Mouse (Mus musculus): ENCODE measurements at regions not wholly inside any gene's neighbourhood (a gene's known extent, or its start where the extent isn't known, plus 50 kb on each side); places are given as distances from the start of the nearest gene placed in this dataset.

GRCm38 (mm10) chr12:92873602-92874001 lies 1024.6 kb upstream of the Sel1l start:
- Histone ChIP-seq H3K4me3 (ENCODE audit: insufficient read depth in 1 of 2, low read depth in 1 of 2, low read length in 2 of 2, poor library complexity in 1 of 2, severe bottlenecking in 1 of 2) (no peak overlapping the region), H3K9me3 (ENCODE audit: control insufficient read depth, insufficient read depth, low read depth, low read length) (no peaks in the 10 kb centered on the region), H3K4me1 (ENCODE audit: control insufficient read depth in 2 of 2, insufficient read depth in 2 of 2, low read length in 2 of 2, poor library complexity in 1 of 2) (no peaks in the 10 kb centered on the region), H3K27ac (ENCODE audit: insufficient read depth, low read depth, low read length, poor library complexity, severe bottlenecking) (no peak overlapping the region), H3K9ac (ENCODE audit: insufficient read depth, low read depth, low read length, poor library complexity, severe bottlenecking) (no peak overlapping the region), H3K36me3 (ENCODE audit: control insufficient read depth, insufficient read depth, low read length, poor library complexity, severe bottlenecking) (no peaks in the 10 kb centered on the region)
- in situ Hi-C loops (cut with MboI; ENCODE audit: low sequenced_read_pairs in 2 of 2, unreplicated experiment in 2 of 2) = no loop called here
- TF ChIP-seq HCFC1 (IDR thresholded peaks at IDR 0.05; ENCODE audit: borderline replicate concordance, insufficient read depth, low read length) (no peak), ZNF384 (IDR thresholded peaks at IDR 0.05; ENCODE audit: low read depth, low read length) (no peak), CHD2 (IDR thresholded peaks at IDR 0.05; ENCODE audit: low read depth, low read length) (no peak), MAFK (IDR thresholded peaks at IDR 0.05; ENCODE audit: insufficient read depth, low read depth, low read length) (no peak), ZC3H11A (IDR thresholded peaks at IDR 0.05; ENCODE audit: borderline replicate concordance, low read depth, low read length) (no peak)
- DNase-seq (ENCODE audit: low read depth, low spot score) = no peak

DNA sequence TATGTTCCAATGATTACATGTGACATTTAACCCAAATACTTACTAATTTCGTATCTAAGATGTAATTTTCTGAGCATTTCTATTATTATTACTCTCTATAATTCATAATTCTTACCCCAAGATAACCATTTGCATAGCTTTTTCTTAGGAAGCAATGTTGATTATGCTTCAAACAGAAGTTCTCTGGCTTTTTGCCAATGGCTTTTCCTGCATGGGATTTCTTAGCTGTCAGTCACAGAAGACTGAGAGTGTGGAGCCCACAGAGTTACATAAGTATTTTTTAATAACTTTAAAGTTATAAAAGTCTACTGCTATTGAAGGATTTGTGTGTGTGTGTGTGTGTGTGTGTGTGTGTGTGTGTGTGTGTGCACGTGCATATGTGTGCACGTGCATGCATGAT lies 1020.4 kb upstream of the Sel1l start:
- no peak overlapping the region for H3K27ac ChIP-seq (ENCODE audit: insufficient read depth, low read depth, low read length, poor library complexity, severe bottlenecking)
- no peak overlapping the region for H3K9ac ChIP-seq (ENCODE audit: insufficient read depth, low read depth, low read length, poor library complexity, severe bottlenecking)
- no peaks in the 10 kb centered on the region for H3K9me3 ChIP-seq (ENCODE audit: control insufficient read depth, insufficient read depth, low read depth, low read length)
- no peak overlapping the region for H3K4me3 ChIP-seq (ENCODE audit: insufficient read depth in 1 of 2, low read depth in 1 of 2, low read length in 2 of 2, poor library complexity in 1 of 2, severe bottlenecking in 1 of 2)
- H3K36me3 ChIP-seq (ENCODE audit: control insufficient read depth, insufficient read depth, low read length, poor library complexity, severe bottlenecking) = no peaks in the 10 kb centered on the region
- in situ Hi-C loops (cut with MboI; ENCODE audit: low sequenced_read_pairs in 2 of 2, unreplicated experiment in 2 of 2) = no loop called here
- H3K4me1 ChIP-seq (ENCODE audit: control insufficient read depth in 2 of 2, insufficient read depth in 2 of 2, low read length in 2 of 2, poor library complexity in 1 of 2) = no peaks in the 10 kb centered on the region
- no peak for DNase-seq (ENCODE audit: low read depth, low spot score)
- TF ChIP-seq HCFC1 (IDR thresholded peaks at IDR 0.05; ENCODE audit: borderline replicate concordance, insufficient read depth, low read length) = no peak
- TF ChIP-seq ZC3H11A (IDR thresholded peaks at IDR 0.05; ENCODE audit: borderline replicate concordance, low read depth, low read length) = no peak
- TF ChIP-seq ZNF384 (IDR thresholded peaks at IDR 0.05; ENCODE audit: low read depth, low read length) = no peak
- TF ChIP-seq CHD2 (IDR thresholded peaks at IDR 0.05; ENCODE audit: low read depth, low read length) = no peak
- TF ChIP-seq MAFK (IDR thresholded peaks at IDR 0.05; ENCODE audit: insufficient read depth, low read depth, low read length) = no peak

GRCm38 (mm10) chr12:92823090-92823786 lies 974.3 kb upstream of the Sel1l start:
- Histone ChIP-seq H3K27ac (ENCODE audit: insufficient read depth, low read depth, low read length, poor library complexity, severe bottlenecking) (no peak overlapping the region), H3K4me3 (ENCODE audit: insufficient read depth in 1 of 2, low read depth in 1 of 2, low read length in 2 of 2, poor library complexity in 1 of 2, severe bottlenecking in 1 of 2) (no peak overlapping the region), H3K36me3 (ENCODE audit: control insufficient read depth, insufficient read depth, low read length, poor library complexity, severe bottlenecking) (no peaks in the 10 kb centered on the region), H3K4me1 (ENCODE audit: control insufficient read depth in 2 of 2, insufficient read depth in 2 of 2, low read length in 2 of 2, poor library complexity in 1 of 2) (no peaks in the 10 kb centered on the region), H3K9me3 (ENCODE audit: control insufficient read depth, insufficient read depth, low read depth, low read length) (no peaks in the 10 kb centered on the region), H3K9ac (ENCODE audit: insufficient read depth, low read depth, low read length, poor library complexity, severe bottlenecking) (no peak overlapping the region)
- no peak for DNase-seq (ENCODE audit: low read depth, low spot score)
- in situ Hi-C loops (cut with MboI; ENCODE audit: low sequenced_read_pairs in 2 of 2, unreplicated experiment in 2 of 2) = no loop called here
- TF ChIP-seq ZNF384 (IDR thresholded peaks at IDR 0.05; ENCODE audit: low read depth, low read length) (no peak), ZC3H11A (IDR thresholded peaks at IDR 0.05; ENCODE audit: borderline replicate concordance, low read depth, low read length) (no peak), CHD2 (IDR thresholded peaks at IDR 0.05; ENCODE audit: low read depth, low read length) (no peak), MAFK (IDR thresholded peaks at IDR 0.05; ENCODE audit: insufficient read depth, low read depth, low read length) (no peak), HCFC1 (IDR thresholded peaks at IDR 0.05; ENCODE audit: borderline replicate concordance, insufficient read depth, low read length) (no peak)

DNA sequence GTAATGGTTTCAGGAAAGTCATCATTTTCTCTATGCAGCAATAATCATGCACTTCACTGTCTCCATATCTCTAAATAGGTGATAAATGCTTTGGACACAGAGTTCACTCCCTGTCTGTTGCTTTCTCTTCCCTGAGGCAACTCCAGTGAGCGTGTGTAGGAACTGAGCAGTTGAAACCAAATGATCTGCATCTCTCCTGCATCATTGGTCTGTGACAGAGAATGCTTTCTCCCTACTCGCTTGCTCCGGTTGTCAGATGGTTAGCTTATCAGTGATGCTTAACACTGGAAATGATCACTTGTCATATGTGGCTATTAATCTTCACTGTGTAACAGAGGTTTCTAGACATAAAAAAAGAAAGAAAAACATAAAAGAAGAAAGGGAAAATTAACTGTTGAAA lies 969.7 kb upstream of the Sel1l start:
- Histone ChIP-seq H3K9ac (ENCODE audit: insufficient read depth, low read depth, low read length, poor library complexity, severe bottlenecking) (no peak overlapping the region), H3K36me3 (ENCODE audit: control insufficient read depth, insufficient read depth, low read length, poor library complexity, severe bottlenecking) (no peaks in the 10 kb centered on the region), H3K4me1 (ENCODE audit: control insufficient read depth in 2 of 2, insufficient read depth in 2 of 2, low read length in 2 of 2, poor library complexity in 1 of 2) (no peaks in the 10 kb centered on the region), H3K9me3 (ENCODE audit: control insufficient read depth, insufficient read depth, low read depth, low read length) (no peaks in the 10 kb centered on the region), H3K4me3 (ENCODE audit: insufficient read depth in 1 of 2, low read depth in 1 of 2, low read length in 2 of 2, poor library complexity in 1 of 2, severe bottlenecking in 1 of 2) (no peak overlapping the region), H3K27ac (ENCODE audit: insufficient read depth, low read depth, low read length, poor library complexity, severe bottlenecking) (no peak overlapping the region)
- TF ChIP-seq CHD2 (IDR thresholded peaks at IDR 0.05; ENCODE audit: low read depth, low read length) = no peak
- no peak for TF ChIP-seq HCFC1 (IDR thresholded peaks at IDR 0.05; ENCODE audit: borderline replicate concordance, insufficient read depth, low read length)
- TF ChIP-seq ZC3H11A (IDR thresholded peaks at IDR 0.05; ENCODE audit: borderline replicate concordance, low read depth, low read length) = no peak
- TF ChIP-seq ZNF384 (IDR thresholded peaks at IDR 0.05; ENCODE audit: low read depth, low read length) = no peak
- TF ChIP-seq MAFK (IDR thresholded peaks at IDR 0.05; ENCODE audit: insufficient read depth, low read depth, low read length) = no peak
- no peak for DNase-seq (ENCODE audit: low read depth, low spot score)
- in situ Hi-C loops (cut with MboI; ENCODE audit: low sequenced_read_pairs in 2 of 2, unreplicated experiment in 2 of 2) = no loop called here

Data from ES-E14 (cell line).